Mouse (Mus musculus) liver, embryonic 14.5 days (tissue): ENCODE data around the gene Mettl2.

Experiments used
- CTCF ChIP-seq: IDR thresholded peaks from 2 replicates; pipeline ENCODE4 v1.5.1; 2016; ENCODE audit warnings: antibody characterized with exemption, low read depth, control low read depth
- EP300 ChIP-seq: IDR thresholded peaks from 2 replicates; pipeline ENCODE4 v1.6.1; 2016; ENCODE audit warnings: antibody characterized with exemption, low read depth

GRCm38 (mm10) chr11:105164516-105165510 is 38.6 kb downstream of the Mettl2 start:
- TF ChIP-seq CTCF, result no peak
- no peak for TF ChIP-seq EP300
